Mouse (Mus musculus): ENCODE data around the gene Mrps27.

Mrps27 gene

DNA sequence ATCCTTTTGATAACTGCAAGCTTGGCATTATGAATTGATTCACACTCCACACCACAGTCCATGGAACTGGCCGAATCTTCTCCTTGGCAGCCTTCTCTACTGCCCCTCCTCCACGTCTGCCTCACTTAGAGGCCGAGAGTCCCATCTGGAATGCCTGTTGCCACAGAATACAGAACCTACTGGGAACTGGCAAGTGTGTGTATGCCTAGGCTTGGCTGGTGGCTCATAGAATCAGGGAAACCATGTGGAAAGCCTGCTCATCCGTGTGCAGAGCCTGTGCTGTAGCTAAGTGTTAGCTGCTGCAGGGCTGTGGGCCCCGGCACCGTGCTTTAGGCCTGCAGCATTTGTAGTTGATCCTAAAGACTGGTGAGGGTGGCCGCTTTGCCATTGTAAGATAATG lies 52.6 kb downstream of the Mrps27 start:
- no peak for TF ChIP-seq GATA4 (IDR thresholded peaks at IDR 0.05; ENCODE audit: insufficient replicate concordance, low read length)

DNA sequence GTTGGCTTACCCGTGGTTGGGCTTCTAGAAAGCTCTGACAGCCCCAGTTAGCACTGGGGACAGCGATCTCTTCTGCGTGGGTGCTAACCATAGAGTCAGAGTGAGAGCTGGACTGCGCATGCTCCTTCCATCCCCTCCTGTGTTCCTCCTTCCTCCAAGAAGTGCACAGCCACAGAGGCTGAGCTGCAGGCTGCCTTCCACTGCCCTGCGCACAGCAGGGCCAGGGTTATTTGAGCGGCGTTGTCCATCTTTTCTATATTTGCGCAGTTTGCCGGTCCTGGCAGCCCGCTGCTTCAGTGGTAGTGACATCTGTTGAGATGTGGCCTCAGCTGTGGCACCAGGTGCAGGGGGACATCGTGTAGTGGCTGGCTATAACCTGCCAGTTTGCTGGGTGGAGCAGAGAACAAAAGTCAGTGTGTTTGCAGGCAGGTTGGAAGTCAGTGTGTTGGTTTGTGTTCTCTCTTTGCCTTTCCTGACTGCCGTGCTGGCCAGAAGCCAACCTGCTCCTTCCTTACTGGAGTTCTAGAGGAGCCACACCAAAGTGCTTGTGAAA lies 53.6 kb downstream of the Mrps27 start:
- no peak for TF ChIP-seq GATA4 (IDR thresholded peaks at IDR 0.05; ENCODE audit: insufficient replicate concordance, low read length)

DNA sequence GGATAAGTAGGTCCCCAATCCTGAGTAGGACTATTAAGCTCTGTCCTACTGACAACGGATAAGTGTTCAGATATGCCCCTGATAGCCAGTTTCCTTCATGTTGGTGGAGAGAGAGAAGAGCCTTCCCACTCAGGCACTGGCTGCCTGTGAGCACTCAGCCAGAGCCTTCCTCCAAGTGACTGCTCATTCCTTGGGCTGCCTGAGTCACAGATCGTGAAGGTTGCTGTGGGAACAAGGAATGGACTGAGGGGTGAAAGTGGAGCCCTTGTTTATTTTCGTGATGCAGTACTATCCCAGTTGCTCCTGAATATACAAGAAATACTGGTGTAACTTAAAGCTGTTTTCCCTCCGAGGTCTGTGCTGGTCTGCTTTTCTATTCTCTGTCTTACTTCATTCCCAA lies 54.8 kb downstream of the Mrps27 start:
- no peak for TF ChIP-seq GATA4 (IDR thresholded peaks at IDR 0.05; ENCODE audit: insufficient replicate concordance, low read length)

DNA sequence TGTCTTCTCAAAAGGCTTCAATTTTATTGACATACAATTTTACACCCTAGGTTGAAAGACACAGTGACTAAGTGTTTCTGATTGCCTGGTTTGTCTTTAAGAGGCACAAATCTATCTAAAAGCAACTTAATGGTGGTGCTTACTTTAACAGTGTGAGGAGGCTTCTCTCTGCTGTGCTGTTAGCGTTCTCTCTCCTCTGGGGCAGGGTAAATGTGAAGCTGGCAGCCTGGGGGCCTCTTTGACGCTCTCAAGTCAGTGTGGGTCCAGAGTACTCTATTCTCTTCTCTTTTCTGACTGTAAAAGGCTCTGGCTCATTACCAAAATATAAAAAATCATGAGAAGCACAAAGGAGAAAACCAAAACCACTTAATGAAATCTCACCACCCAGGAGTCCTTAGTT lies 64.6 kb downstream of the Mrps27 start:
- no peak for TF ChIP-seq GATA4 (IDR thresholded peaks at IDR 0.05; ENCODE audit: insufficient replicate concordance, low read length)

DNA sequence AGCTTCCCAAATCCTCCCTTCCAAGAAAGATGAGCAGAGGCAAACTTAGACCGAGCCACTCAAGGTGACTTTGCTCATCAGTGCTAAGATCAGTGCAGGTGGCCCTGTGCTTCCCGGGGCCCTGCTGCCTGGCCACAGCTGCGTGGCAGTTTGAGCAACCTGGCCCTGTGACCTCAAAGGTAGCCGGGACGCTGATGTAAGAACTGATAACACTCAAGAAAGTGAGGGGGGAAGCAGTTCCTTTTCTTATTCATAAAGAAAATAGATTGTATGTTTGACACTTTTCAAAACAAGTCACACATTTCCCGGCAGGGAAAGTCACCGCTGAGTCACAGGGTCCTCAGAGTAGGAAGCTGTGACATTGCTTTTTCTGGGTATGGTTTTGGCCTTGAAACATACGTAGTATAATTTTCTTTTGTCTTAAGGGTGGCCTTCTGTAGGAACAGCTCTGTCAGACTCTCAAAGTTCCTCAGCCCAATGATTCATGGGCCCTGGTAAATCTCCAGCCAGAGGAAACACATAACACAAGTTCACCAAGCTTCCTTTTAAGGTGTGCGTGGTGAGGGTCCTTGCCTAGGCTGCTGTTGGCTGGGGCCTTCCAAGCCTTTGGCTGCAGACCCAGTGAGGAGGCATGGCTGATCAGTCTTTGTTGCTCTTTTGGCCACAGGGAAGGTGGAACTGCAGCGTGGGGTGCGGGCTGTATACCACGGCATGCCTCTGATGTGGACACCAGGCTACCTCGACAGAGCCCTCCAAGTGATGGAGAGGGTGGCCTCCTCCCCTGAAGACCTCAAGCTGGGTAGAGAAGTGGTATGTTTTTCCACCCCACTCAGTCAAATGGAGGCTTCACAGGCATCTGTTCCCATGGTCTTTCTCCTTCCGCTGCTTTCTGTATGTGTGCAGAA lies 66.3 kb downstream of the Mrps27 start:
- no peak for TF ChIP-seq GATA4 (IDR thresholded peaks at IDR 0.05; ENCODE audit: insufficient replicate concordance, low read length)

DNA sequence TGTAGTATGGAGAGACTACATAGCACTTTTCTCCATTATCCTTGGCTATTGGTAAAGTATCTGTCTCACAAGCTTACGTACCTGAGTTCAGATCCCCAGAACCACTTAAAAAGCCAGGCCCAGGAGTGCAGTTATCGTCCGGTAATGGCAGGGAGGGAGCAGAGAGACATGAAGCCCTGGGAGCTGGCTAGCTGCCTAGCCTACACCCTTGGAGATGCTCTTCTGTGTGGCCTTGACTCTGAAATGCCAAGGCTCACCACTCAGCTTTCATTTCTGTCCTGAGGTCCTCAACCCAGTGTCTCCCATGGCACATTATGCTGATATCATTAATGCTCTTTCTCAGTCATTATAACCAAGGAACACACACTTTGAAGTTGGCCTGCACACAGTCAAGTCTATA lies 67.2 kb downstream of the Mrps27 start:
- no peak for TF ChIP-seq GATA4 (IDR thresholded peaks at IDR 0.05; ENCODE audit: insufficient replicate concordance, low read length)

DNA sequence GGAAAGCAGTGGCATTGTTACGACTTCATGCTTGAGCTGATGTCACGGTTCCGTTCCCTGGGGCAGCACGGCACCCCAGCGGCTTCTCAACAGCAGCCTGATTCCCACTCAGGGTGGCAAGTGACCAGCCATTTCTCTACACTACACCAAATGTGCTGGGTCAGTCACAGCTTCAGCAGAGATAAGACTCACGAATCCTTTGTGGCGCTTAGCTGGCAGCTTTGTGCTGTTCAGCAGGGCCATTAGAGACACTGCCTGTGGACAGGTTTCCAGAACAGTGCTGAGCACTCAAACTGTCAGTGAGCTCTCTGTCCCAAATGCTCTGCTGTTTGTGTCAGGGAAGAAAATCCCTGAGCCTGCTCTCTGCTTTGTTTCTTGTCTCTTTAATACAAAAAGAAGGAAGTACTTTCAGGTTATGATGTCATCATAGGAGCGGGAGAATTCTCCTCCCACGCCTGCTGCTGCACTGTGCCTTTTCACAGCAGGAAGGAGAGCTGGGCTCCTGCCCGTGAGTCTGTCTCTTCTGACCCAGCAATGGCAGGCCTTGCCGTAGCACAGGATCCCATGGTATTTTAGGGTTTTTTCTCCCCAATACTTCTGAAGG lies 68.0 kb downstream of the Mrps27 start:
- TF ChIP-seq GATA4 (IDR thresholded peaks at IDR 0.05; ENCODE audit: insufficient replicate concordance, low read length) = no peak

DNA sequence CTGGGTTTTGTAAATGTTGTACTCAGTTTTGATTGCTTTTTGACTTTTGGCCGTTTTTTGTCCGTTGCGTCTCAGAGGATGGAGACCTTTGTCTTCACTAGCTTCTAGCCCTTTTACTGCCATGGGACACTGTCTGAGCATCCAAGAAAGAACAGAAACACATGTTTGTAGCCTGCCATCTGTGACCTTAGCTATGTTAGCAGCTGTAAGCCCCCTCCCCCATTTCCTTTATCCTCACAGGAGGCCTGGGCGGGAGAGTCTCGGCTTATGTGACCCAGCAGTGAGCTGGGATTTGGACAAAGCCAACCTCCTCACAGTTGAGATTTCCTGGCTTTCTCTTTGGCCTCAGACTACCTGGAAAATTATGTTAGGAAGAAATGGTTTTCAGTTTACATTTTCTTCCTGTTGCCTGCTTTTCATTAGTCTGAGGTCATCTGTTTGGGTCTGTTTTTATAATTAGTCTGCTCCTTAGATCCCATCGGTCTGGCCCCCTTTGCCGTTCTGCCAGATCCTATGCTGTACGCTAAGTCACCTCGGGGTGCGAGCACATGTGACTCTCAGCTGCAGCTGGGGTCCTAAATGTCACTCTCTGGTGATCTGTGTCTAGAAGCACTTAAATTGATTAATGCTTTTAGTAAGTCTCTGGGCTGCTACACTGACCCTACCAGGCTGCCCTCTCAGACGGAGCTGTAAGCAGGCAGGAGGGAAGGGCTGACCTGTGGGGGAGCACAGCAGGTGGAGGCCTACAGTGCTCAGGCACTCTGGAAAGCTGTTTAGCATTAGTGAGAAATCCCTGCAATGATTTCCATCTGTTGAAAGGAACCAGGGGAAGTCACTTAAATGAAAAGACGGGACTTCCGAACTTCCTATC lies 69.1 kb downstream of the Mrps27 start:
- no peak for TF ChIP-seq GATA4 (IDR thresholded peaks at IDR 0.05; ENCODE audit: insufficient replicate concordance, low read length)

DNA sequence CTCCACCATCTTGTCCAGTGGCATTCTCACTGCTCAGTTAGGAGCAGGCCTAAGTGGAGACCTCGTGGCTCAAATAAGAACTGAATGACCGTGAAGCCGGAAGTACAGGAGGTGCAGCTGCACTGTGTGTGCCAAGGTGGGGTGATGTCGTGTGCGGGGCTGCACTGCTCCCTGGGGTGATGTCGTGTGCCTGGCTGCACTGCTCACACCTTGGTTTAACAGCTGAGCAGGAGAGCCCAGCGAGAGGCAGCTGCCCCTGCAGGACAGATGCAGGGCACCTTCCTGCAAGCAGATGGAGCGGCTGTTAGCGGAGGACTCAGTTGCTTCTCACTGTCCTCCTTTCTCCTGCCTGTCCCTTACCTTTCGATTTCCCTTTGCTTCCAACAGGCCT lies 69.8 kb downstream of the Mrps27 start:
- TF ChIP-seq GATA4 (IDR thresholded peaks at IDR 0.05; ENCODE audit: insufficient replicate concordance, low read length) = no peak

DNA sequence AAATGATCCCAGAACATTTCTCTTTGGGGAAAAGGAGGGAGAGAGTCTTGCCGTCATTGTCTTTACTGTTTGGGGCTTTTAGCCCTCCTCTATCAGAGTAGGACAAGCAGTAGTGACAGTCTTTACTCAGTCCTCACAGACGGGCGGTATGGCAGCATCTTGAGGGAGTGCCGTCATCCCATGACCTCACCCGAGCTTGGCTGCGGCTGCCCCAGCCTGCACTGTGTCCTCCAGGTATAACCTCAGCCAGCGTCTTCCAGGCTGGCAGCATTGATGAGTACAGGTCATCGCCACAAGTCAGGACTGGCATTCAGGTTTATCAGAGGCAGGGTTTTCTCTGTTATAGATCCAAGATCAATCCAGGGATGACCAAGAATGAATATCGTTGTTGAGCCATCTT lies 72.0 kb downstream of the Mrps27 start:
- TF ChIP-seq GATA4 (IDR thresholded peaks at IDR 0.05; ENCODE audit: insufficient replicate concordance, low read length) = no peak

DNA sequence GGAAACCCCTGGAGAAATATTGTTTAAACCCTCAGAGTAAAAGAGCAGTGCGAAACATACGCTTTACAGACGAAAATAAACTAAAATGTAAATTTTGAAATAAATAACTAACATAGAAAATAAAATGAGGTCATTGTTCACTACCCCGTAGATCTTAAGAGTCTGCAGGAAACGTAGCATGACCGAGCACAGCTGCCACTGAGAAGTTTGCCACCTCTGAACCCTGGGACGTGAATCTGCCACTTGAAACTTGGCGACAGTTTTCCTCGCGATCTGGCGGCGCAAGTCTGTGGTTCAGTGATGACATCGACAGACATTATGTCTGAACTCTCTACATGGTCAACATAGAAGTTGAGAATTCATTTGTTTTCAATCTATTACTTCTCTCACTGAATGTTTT lies 79.0 kb downstream of the Mrps27 start:
- TF ChIP-seq GATA4 (IDR thresholded peaks at IDR 0.05; ENCODE audit: insufficient replicate concordance, low read length) = no peak

DNA sequence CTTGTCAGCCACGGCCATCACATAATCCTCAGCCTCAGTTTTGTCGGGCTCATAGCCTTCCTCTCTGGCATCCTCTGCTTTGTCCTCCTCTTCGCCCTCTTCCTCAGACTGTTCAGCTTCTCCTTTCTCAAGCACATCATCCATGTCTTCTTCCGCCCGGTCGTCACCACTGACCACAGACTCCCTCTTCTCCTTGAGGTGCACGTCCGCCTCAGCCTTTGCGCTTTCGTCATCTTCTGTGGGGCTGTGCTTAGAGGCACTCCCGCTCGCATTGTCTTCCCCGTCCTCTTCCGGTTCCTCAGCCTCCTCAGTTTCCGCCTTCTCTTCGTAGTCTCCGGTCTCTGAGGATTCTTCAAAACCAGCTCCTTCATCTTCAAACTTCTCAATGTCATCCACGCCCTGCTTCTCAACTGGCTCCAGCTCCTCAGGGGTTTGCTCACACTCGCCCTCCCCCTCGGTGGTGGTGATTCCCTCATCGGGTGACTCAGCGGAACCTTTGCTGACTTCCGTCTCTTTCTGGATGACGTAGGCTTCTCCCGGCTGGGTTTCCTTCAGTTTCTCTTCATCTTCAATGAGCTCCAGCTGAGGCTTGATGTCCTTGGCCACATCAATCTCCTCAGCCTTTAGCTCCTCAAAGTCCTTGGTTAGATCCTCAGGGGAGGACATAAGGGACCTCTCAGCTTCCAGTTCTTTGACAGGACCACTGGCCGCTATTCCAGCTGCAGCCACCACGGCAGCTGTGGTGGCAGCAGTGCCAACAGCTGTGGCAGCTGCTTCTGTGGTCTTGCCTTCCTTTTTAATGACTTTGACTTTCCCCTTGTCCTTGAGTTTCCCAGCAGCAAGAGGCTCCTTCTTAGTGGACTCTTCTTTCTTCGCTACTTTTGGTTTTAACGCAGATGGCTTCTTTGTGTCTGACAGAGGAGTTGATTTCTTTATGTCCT lies 88.8 kb downstream of the Mrps27 start:
- no peak for TF ChIP-seq GATA4 (IDR thresholded peaks at IDR 0.05; ENCODE audit: insufficient replicate concordance, low read length)

DNA sequence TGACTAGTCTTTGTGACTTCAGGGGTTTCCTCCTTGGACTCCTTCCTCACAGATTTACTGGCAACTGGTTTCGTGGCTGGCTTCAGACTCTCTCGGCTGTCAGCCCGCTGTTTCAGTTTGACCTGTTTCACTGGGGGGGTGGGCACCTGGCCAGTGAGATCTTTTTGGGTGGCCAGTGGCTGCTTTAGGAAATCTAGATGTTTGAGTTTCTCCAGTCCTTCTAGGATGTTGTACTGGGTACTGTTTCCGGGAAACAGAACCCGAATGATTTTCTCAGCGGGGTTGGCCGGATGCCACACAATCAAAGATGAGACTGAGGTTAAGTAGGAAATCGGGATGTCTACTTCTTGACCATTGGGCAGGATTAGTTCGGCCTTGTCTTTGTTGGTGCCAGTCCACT lies 89.9 kb downstream of the Mrps27 start:
- no peak for TF ChIP-seq GATA4 (IDR thresholded peaks at IDR 0.05; ENCODE audit: insufficient replicate concordance, low read length)

DNA sequence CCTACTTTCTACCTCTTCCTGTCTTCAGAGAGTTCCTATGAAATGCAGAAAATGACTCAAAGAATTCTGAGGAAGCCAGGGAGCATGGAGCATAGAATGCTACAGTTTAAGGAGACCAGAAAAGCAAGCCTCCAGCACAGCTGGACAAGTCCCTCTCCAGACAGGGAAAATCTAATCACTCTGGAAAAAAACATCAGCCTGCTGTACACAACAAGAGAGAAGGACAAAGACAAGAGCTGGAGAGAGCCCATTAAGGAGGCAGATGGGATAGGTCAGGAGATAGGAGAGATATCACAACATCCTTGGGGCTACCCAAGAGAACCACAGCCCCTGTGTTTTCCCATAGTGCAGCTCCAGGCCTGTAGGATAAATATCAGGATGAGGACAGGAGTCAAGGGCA lies 92.5 kb downstream of the Mrps27 start:
- no peak for TF ChIP-seq GATA4 (IDR thresholded peaks at IDR 0.05; ENCODE audit: insufficient replicate concordance, low read length)
